Mouse (Mus musculus): ENCODE results near the gene Rmdn3.

DNA sequence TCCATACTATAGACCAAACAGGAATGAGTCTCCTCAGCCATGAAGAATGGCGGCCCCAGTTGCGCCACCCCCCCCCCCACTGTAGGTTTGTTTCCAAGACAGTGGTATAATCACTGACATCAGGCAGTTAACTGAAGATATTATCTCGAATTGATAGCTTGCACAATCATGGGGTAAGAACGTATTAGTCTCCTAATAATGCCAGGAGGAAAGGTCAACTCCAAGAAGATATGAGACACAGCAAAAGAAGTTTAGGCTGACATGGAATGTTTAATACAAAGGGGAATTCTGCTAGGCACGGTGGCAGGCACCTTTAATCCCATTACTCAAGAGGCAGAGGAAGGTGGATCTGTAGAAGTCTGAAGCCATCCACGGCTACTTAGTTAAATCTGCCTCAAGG lies 10.4 kb downstream of the Rmdn3 start:
- no peak for TF ChIP-seq CTCF (IDR thresholded peaks at IDR 0.05; ENCODE audit: control insufficient read depth, insufficient read depth, low read length)
- no peak for TF ChIP-seq POLR2A (IDR thresholded peaks at IDR 0.05; ENCODE audit: borderline replicate concordance, control insufficient read depth, low read depth, low read length)
